Mouse (Mus musculus) cortical plate, adult 2 months (tissue): Measurements from ENCODE around the gene Hagh.

Source experiments
- CTCF ChIP-seq: fragments of 200-500 bp; IDR thresholded peaks from 2 replicates; pipeline ENCODE4 v1.5.1; 2011; ENCODE audit warnings: mild to moderate bottlenecking, control low read depth, low read length; ENCODE audit not compliant: insufficient read depth; ENCODE audit errors: extremely low read depth
- POLR2A ChIP-seq: fragments of 200-500 bp; IDR thresholded peaks from 2 replicates; pipeline ENCODE4 v1.6.1; 2011; ENCODE audit warnings: mild to moderate bottlenecking, low read length, control low read depth; ENCODE audit not compliant: insufficient read depth; ENCODE audit errors: extremely low read depth

- TF ChIP-seq POLR2A (no peak), CTCF (no peak)
These were observed 21.8 kb downstream of the Hagh start for GRCm38 (mm10) chr17:24861785-24862184.
